Mouse (Mus musculus): ENCODE results near the gene Tomm40.
"Not testable (repeated sequence)": the region's sequence is repeated elsewhere in the genome, so short reads cannot be mapped to it uniquely, and the experiment has no call there.

The Tomm40 gene

GRCm38 (mm10) chr7:19686927-19687583 lies 28.2 kb downstream of the Tomm40 start:
- not testable (repeated sequence) for DNase-seq (ENCODE audit: low spot score in 2 of 2)

- no peak for DNase-seq (ENCODE audit: low spot score in 2 of 2)
These were observed 28.7 kb downstream of the Tomm40 start for GRCm38 (mm10) chr7:19686521-19686920.

GRCm38 (mm10) chr7:19685374-19685773 lies 29.9 kb downstream of the Tomm40 start:
- no peak for DNase-seq (ENCODE audit: low spot score in 2 of 2)

GRCm38 (mm10) chr7:19683771-19684201 lies 31.5 kb downstream of the Tomm40 start:
- no peak for DNase-seq (ENCODE audit: low spot score in 2 of 2)

GRCm38 (mm10) chr7:19682979-19683378 lies 32.3 kb downstream of the Tomm40 start:
- no peak for DNase-seq (ENCODE audit: low spot score in 2 of 2)

- no peak for DNase-seq (ENCODE audit: low spot score in 2 of 2)
These were observed 34.0 kb downstream of the Tomm40 start, which contains the start of the genes Gm44805 and Apoc4 for GRCm38 (mm10) chr7:19681202-19681694. Gene Gm44805 (minus strand): TSS chr7:19681423. Gene Apoc4 (minus strand): TSS chr7:19681479.

GRCm38 (mm10) chr7:19680702-19681101 lies 34.5 kb downstream of the Tomm40 start:
- no peak for DNase-seq (ENCODE audit: low spot score in 2 of 2)

- no peak for DNase-seq (ENCODE audit: low spot score in 2 of 2)
These were observed 36.3 kb downstream of the Tomm40 start for GRCm38 (mm10) chr7:19678901-19679300.

GRCm38 (mm10) chr7:19677872-19678271 lies 37.4 kb downstream of the Tomm40 start, which contains the start of gene Apoc2:
Gene Apoc2 (minus strand): TSS chr7:19677941.
- DNase-seq (ENCODE audit: low spot score in 2 of 2), result no peak

- no peak for DNase-seq (ENCODE audit: low spot score in 2 of 2)
These were observed 38.6 kb downstream of the Tomm40 start for GRCm38 (mm10) chr7:19676662-19677061.

GRCm38 (mm10) chr7:19675824-19676223 lies 39.4 kb downstream of the Tomm40 start:
- no peak for DNase-seq (ENCODE audit: low spot score in 2 of 2)

GRCm38 (mm10) chr7:19673083-19673699 lies 42.0 kb downstream of the Tomm40 start:
- no peak for DNase-seq (ENCODE audit: low spot score in 2 of 2)

GRCm38 (mm10) chr7:19671511-19671910 lies 43.7 kb downstream of the Tomm40 start:
- DNase-seq (ENCODE audit: low spot score in 2 of 2), result no peak

- peak; percentile 88 to 90 for DNase-seq (ENCODE audit: low spot score in 2 of 2)
These were observed 46.1 kb downstream of the Tomm40 start for GRCm38 (mm10) chr7:19668947-19669721.

- no peak for DNase-seq (ENCODE audit: low spot score in 2 of 2)
These were observed 47.8 kb downstream of the Tomm40 start for GRCm38 (mm10) chr7:19667434-19667833.

GRCm38 (mm10) chr7:19666750-19667149 lies 48.5 kb downstream of the Tomm40 start:
- no peak for DNase-seq (ENCODE audit: low spot score in 2 of 2)

GRCm38 (mm10) chr7:19664955-19665841 lies 50.0 kb downstream of the Tomm40 start, which contains the start of gene Clptm1:
Gene Clptm1 (minus strand): TSS chr7:19665033.
- peak; percentile 94 to 96 for DNase-seq (ENCODE audit: low spot score in 2 of 2)

- DNase-seq (ENCODE audit: low spot score in 2 of 2), result peak in 1 of 2 experiments; percentile 36
These were observed 50.7 kb downstream of the Tomm40 start for GRCm38 (mm10) chr7:19664455-19664954.

GRCm38 (mm10) chr7:19663940-19664339 lies 51.3 kb downstream of the Tomm40 start:
- peak in 1 of 2 experiments; percentile 26 for DNase-seq (ENCODE audit: low spot score in 2 of 2)

GRCm38 (mm10) chr7:19652614-19653013 lies 62.6 kb downstream of the Tomm40 start:
- DNase-seq (ENCODE audit: low spot score in 2 of 2), result no peak
